Mouse (Mus musculus) cortical plate, adult 2 months (tissue): ENCODE results near the gene Nyap1.

ENCODE experiments used
- CTCF ChIP-seq: fragments of 200-500 bp; IDR thresholded peaks from 2 replicates; pipeline ENCODE4 v1.5.1; 2011; ENCODE audit warnings: mild to moderate bottlenecking, control low read depth, low read length; ENCODE audit not compliant: insufficient read depth; ENCODE audit errors: extremely low read depth
- POLR2A ChIP-seq: fragments of 200-500 bp; IDR thresholded peaks from 2 replicates; pipeline ENCODE4 v1.6.1; 2011; ENCODE audit warnings: mild to moderate bottlenecking, low read length, control low read depth; ENCODE audit not compliant: insufficient read depth; ENCODE audit errors: extremely low read depth

- TF ChIP-seq CTCF (no peak), POLR2A (no peak)
Observed at GRCm38 (mm10) chr5:137715685-137716084, 25.7 kb downstream of the Nyap1 start.
